Mouse (Mus musculus): ENCODE results near the gene Atg2a. TPM values are rescaled to one million over a fixed set of nuclear protein-coding genes. Genes with fewer than 3 reads are reported as not detected.
A peak's percentile ranks its signal among the peaks of the same experiment; 100 is the strongest.

Atg2a gene
- total and polyA plus RNA-seq, 2 experiments: 9.1 to 32.3 TPM

- no peaks in the 10 kb centered on the region; the same call in 1 of the 2 replicates for H3K36me3 ChIP-seq (ENCODE audit: control insufficient read depth, insufficient read depth, low read length)
- peaks cover 12% of the 10 kb centered on the region for H3K4me1 ChIP-seq (ENCODE audit: control insufficient read depth, insufficient read depth, low read length)
- H3K4me3 ChIP-seq (ENCODE audit: insufficient read depth, low read depth, low read length): no peak overlapping the region
- no peaks in the 10 kb centered on the region for H3K27me3 ChIP-seq (ENCODE audit: control insufficient read depth, insufficient read depth, low read length)
- no peak for TF ChIP-seq CTCF (IDR thresholded peaks at IDR 0.05; ENCODE audit: low read depth, low read length)
- TF ChIP-seq POLR2A (IDR thresholded peaks at IDR 0.05; ENCODE audit: extremely low read depth, insufficient read depth, low read length): no peak
- no peak overlapping the region for H3K27ac ChIP-seq (replicated peaks; ENCODE audit: insufficient read depth, low read depth, low read length)
- H3K9ac ChIP-seq (ENCODE audit: low read depth, low read length): no peak overlapping the region
- WGBS: 95% methylated on average over 5 of the region's 5 CpGs
- DNase-seq (ENCODE audit: extremely low read depth, low read depth, low spot score): no peak
- no peaks in the 10 kb centered on the region for H3K79me2 ChIP-seq (ENCODE audit: control insufficient read depth, insufficient read depth, low read length)
Observed at GRCm38 (mm10) chr19:6302114-6302513, 60.6 kb downstream of the Atg2a start.

DNA sequence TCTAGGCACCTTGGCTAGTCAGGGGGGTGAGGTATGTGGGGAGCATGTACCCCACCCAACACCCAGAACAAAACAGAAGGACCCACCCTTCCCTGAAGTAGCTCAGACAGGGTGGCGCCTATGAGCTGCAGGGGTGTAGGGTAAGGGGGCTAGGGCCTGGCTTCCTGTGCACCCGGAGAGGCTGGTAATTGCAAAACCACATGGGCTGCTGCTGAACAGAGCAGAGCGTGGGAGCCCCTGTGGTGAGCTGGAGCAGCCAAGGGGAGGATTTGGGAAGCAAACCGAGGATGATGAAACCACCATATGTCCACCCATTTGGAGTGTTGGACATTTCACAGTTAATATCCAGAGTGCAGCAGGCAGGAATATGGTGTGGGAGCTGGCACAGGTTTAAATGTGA, 61.1 kb downstream of the Atg2a start:
- no peak for DNase-seq (ENCODE audit: extremely low read depth, low read depth, low spot score)
- Histone ChIP-seq H3K9ac (ENCODE audit: low read depth, low read length) (no peak overlapping the region), H3K4me3 (ENCODE audit: insufficient read depth, low read depth, low read length) (no peak overlapping the region), H3K27ac (replicated peaks; ENCODE audit: insufficient read depth, low read depth, low read length) (no peak overlapping the region), H3K79me2 (ENCODE audit: control insufficient read depth, insufficient read depth, low read length) (no peaks in the 10 kb centered on the region), H3K27me3 (ENCODE audit: control insufficient read depth, insufficient read depth, low read length) (no peaks in the 10 kb centered on the region), H3K4me1 (ENCODE audit: control insufficient read depth, insufficient read depth, low read length) (peaks cover 15% of the 10 kb centered on the region), H3K36me3 (ENCODE audit: control insufficient read depth, insufficient read depth, low read length) (no peaks in the 10 kb centered on the region; the same call in 1 of the 2 replicates)
- 68% methylated on average over 4 of the region's 4 CpGs for WGBS
- TF ChIP-seq POLR2A (IDR thresholded peaks at IDR 0.05; ENCODE audit: extremely low read depth, insufficient read depth, low read length) (no peak), CTCF (IDR thresholded peaks at IDR 0.05; ENCODE audit: low read depth, low read length) (no peak)

GRCm38 (mm10) chr19:6303831-6304230, 62.4 kb downstream of the Atg2a start:
- no peaks in the 10 kb centered on the region for H3K27me3 ChIP-seq (ENCODE audit: control insufficient read depth, insufficient read depth, low read length)
- peaks cover 15% of the 10 kb centered on the region for H3K4me1 ChIP-seq (ENCODE audit: control insufficient read depth, insufficient read depth, low read length)
- H3K4me3 ChIP-seq (ENCODE audit: insufficient read depth, low read depth, low read length): no peak overlapping the region
- H3K36me3 ChIP-seq (ENCODE audit: control insufficient read depth, insufficient read depth, low read length): no peaks in the 10 kb centered on the region
- DNase-seq (ENCODE audit: extremely low read depth, low read depth, low spot score): no peak
- H3K27ac ChIP-seq (replicated peaks; ENCODE audit: insufficient read depth, low read depth, low read length): no peak overlapping the region
- no peak overlapping the region for H3K9ac ChIP-seq (ENCODE audit: low read depth, low read length)
- no peaks in the 10 kb centered on the region for H3K79me2 ChIP-seq (ENCODE audit: control insufficient read depth, insufficient read depth, low read length)
- TF ChIP-seq POLR2A (IDR thresholded peaks at IDR 0.05; ENCODE audit: extremely low read depth, insufficient read depth, low read length): no peak
- TF ChIP-seq CTCF (IDR thresholded peaks at IDR 0.05; ENCODE audit: low read depth, low read length): no peak
- 92% methylated on average over 6 of the region's 6 CpGs for WGBS

DNA sequence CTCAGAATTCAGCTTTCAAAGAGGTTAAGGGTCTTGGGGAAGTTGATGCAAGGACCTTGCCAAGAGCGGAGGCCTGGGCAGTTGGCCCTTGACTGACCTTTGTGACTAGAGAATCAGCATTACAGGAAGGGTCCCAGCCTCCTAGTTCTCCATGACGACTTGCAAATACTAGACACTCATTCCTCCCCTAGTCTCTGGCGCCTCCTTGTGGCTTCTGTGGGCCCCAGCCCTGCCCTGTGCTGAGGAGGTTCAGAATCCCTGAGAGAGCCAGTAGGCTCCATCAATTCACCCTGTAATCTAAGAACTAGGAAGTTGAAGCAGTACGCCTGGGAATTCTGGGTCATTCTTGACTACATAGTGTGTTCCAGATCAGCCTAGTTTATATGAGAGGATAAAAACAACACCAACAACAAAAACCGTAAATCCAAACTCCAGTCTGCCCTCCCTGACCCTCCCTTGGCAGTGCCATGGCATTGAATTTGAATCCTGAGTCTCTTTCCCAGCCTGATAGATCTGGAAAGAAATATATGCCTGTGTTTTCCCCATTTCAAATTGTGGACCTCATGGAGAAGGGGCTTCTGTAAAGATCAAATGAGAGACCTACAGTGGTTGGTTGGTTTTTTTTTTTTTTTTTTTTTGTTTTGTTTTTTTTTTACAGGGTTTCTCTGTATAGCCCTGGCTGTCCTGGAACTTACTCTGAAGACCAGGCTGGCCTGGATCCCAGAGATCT, 63.5 kb downstream of the Atg2a start:
- WGBS: 15% methylated on average over 5 of the region's 5 CpGs
- DNase-seq (ENCODE audit: extremely low read depth, low read depth, low spot score): peak; percentile 80
- no peaks in the 10 kb centered on the region for H3K27me3 ChIP-seq (ENCODE audit: control insufficient read depth, insufficient read depth, low read length)
- peak overlapping the region; percentile 17; the same call in 1 of the 2 replicates for H3K27ac ChIP-seq (replicated peaks; ENCODE audit: insufficient read depth, low read depth, low read length)
- no peaks in the 10 kb centered on the region for H3K79me2 ChIP-seq (ENCODE audit: control insufficient read depth, insufficient read depth, low read length)
- H3K9ac ChIP-seq (ENCODE audit: low read depth, low read length): no peak overlapping the region
- TF ChIP-seq POLR2A (IDR thresholded peaks at IDR 0.05; ENCODE audit: extremely low read depth, insufficient read depth, low read length) (no peak), CTCF (IDR thresholded peaks at IDR 0.05; ENCODE audit: low read depth, low read length) (peak; percentile 99)
- H3K4me3 ChIP-seq (ENCODE audit: insufficient read depth, low read depth, low read length): no peak overlapping the region
- peaks cover 13% of the 10 kb centered on the region for H3K4me1 ChIP-seq (ENCODE audit: control insufficient read depth, insufficient read depth, low read length)
- H3K36me3 ChIP-seq (ENCODE audit: control insufficient read depth, insufficient read depth, low read length): no peaks in the 10 kb centered on the region

DNA sequence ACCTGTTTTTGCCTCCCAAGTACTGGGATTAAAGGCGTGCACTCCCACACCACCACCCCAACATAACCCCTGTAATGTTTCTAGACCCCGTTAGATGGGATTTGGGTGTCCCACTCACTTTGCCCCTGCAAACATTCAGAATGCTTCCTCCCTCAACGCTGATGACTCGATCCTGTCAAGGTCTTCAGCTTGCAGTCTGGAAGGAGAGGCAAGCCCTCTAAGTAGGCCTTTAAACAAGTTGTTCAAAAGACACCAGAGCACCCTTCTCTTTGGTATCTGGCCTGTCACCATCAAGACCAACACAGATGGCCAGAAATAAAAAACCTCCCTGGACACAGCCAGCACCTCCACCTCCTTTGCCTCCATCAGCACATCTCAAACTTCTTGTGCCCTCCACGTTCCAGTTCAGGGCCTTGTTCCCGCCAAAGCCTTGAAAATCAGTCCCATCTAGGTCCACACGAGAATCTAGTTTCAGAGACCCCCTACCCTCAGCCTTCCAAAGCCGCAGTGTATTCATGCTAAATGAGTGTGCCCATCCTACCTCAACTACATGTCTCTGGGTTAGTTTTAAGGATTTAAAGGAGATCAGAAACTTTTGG, 64.1 kb downstream of the Atg2a start:
- Histone ChIP-seq H3K4me1 (ENCODE audit: control insufficient read depth, insufficient read depth, low read length) (peaks cover 13% of the 10 kb centered on the region), H3K36me3 (ENCODE audit: control insufficient read depth, insufficient read depth, low read length) (no peaks in the 10 kb centered on the region), H3K79me2 (ENCODE audit: control insufficient read depth, insufficient read depth, low read length) (no peaks in the 10 kb centered on the region), H3K4me3 (ENCODE audit: insufficient read depth, low read depth, low read length) (peak overlapping the region; percentile 66; the same call in 1 of the 2 replicates), H3K27ac (replicated peaks; ENCODE audit: insufficient read depth, low read depth, low read length) (no peak overlapping the region), H3K9ac (ENCODE audit: low read depth, low read length) (0 out of 2 replicates have a peak overlapping the region, but pooled peaks have one; percentile 7), H3K27me3 (ENCODE audit: control insufficient read depth, insufficient read depth, low read length) (no peaks in the 10 kb centered on the region)
- TF ChIP-seq POLR2A (IDR thresholded peaks at IDR 0.05; ENCODE audit: extremely low read depth, insufficient read depth, low read length): no peak
- DNase-seq (ENCODE audit: extremely low read depth, low read depth, low spot score): no peak
- WGBS: 55% methylated on average over 8 of the region's 8 CpGs

GRCm38 (mm10) chr19:6306137-6306551, 64.7 kb downstream of the Atg2a start, which contains the start of gene Cdc42bpg:
TSS of gene Cdc42bpg (plus strand) at chr19:6306456.
- Histone ChIP-seq H3K9ac (ENCODE audit: low read depth, low read length) (peak within 1 kb of the TSS; percentile 89), H3K27me3 (ENCODE audit: control insufficient read depth, insufficient read depth, low read length) (no peaks in the 10 kb centered on the region), H3K36me3 (ENCODE audit: control insufficient read depth, insufficient read depth, low read length) (no peaks in the 10 kb centered on the region), H3K4me3 (ENCODE audit: insufficient read depth, low read depth, low read length) (peak within 1 kb of the TSS; percentile 66), H3K4me1 (ENCODE audit: control insufficient read depth, insufficient read depth, low read length) (peaks cover 13% of the 10 kb centered on the region), H3K79me2 (ENCODE audit: control insufficient read depth, insufficient read depth, low read length) (no peaks in the 10 kb centered on the region), H3K27ac (replicated peaks; ENCODE audit: insufficient read depth, low read depth, low read length) (peak within 1 kb of the TSS; percentile 48)
- TF ChIP-seq POLR2A (IDR thresholded peaks at IDR 0.05; ENCODE audit: extremely low read depth, insufficient read depth, low read length) (no peak), CTCF (IDR thresholded peaks at IDR 0.05; ENCODE audit: low read depth, low read length) (no peak)
- DNase-seq (ENCODE audit: extremely low read depth, low read depth, low spot score): peak; percentile 61
- 3% methylated on average over 36 of the region's 38 CpGs for WGBS

Data from liver, adult 2 months (tissue).